Mouse (Mus musculus) ovary, adult 10 weeks (tissue): ENCODE results near the gene Gm6337. TPM values are rescaled to one million over a fixed set of nuclear protein-coding genes. Genes with fewer than 3 reads are reported as not detected.

Experiments
- polyA plus RNA-seq: library from polyadenylated mRNA; stranded (reverse); fragments of 350-450 nt; fragmentation: Illumina TruSeq; extraction: RNeasy Lipid Tissue Mini Kit (QIAGEN cat#74804); gene quantifications from one replicate; pipeline ENCODE4 v1.2.3, GENCODE M21; 2014

The Gm6337 gene
- not detected for polyA plus RNA-seq

DNA sequence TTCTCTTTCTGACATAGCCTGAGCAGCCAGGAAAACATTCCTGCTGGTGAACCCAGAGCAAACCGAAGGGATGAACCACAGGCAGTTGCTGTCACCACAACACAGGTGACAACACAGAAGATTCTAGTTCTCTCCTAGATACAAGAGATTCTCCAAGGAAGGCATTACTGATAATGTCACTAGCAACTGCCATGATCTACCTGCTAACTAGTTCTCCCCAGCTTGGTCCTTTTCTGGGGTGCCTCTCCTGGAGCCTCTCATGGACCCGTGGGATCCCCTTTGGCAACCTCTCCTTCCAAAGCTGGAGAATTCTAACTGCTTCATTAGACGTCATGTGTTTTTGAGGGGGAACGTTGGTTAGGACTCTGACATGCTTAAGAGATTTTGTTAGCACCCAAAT, at the start of gene Gm6337:
Gm6337 (minus strand) TSS at position 101 of the 400 bp plus-strand sequence.

DNA sequence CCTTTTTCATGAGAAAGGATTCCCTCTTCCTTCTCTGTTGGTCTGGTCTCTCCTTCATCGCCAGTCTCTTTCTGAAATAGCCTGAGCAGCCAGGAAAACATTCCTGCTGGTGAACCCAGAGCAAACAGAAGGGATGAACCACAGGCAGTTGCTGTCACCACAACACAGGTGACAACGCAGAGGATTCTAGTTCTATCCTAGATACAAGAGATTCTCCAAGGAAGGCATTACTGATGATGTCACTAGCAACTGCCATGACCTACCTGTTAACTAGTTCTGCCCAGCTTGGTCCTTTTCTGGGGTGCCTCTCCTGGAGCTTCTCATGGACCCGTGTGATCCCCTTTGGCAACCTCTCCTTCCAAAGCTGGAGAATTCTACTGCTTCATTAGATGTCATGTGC, 35.8 kb upstream of the Gm6337 start, which contains the start of gene Gm8206:
Gm8206 (minus strand) TSS at position 101 of the 400 bp plus-strand sequence.

Other genes with a start within 250 kb of the Gm6337 start
- not detected for gene Gm3424, start 227.9 kb downstream of the Gm6337 start, polyA plus RNA-seq
- gene Gm8237, start 177.9 kb downstream of the Gm6337 start, polyA plus RNA-seq: not detected
- 0.29 TPM for gene Gm3248, start 96.5 kb downstream of the Gm6337 start, polyA plus RNA-seq
- not detected for gene Gm3453, start 79.1 kb downstream of the Gm6337 start, polyA plus RNA-seq
- gene Gm8206, start 35.7 kb upstream of the Gm6337 start, polyA plus RNA-seq: not detected
- gene Gm3468, start 50.4 kb upstream of the Gm6337 start, polyA plus RNA-seq: 0.83 TPM
- not detected for gene Gm3476, start 67.5 kb upstream of the Gm6337 start, polyA plus RNA-seq
- gene Gm21560, start 161.0 kb upstream of the Gm6337 start, polyA plus RNA-seq: not detected
- not detected for gene Gm3411, start 229.0 kb upstream of the Gm6337 start, polyA plus RNA-seq
- gene Gm21103, start 246.6 kb upstream of the Gm6337 start, polyA plus RNA-seq: not detected